Mouse (Mus musculus) heart, embryonic 14.5 days (tissue): ENCODE data around the gene Rxra. TPM values are rescaled to one million over a fixed set of nuclear protein-coding genes. Genes with fewer than 3 reads are reported as not detected.

Experiments
- ATAC-seq: fragments of 200-750 bp; cut with Nextera tagmentation; 2 replicates; pipeline ENCODE4 v1.8.0; 2017; ENCODE audit warnings: low read depth, moderate TSS enrichment; ENCODE audit not compliant: insufficient number of reproducible peaks, insufficient read depth, low FRiP score
- H3K27ac ChIP-seq, 2 experiments: fragments of 200-500 bp in 1 of 2; fragments of 300-500 bp in 1 of 2; sonication (generic) in 1 of 2; replicated peaks in 1 of 2; 2 replicates each; pipeline ENCODE4 v1.5.1; 2012 to 2014; ENCODE audit warnings: low read depth in 2 of 2, low read length in 2 of 2, control low read depth in 1 of 2, mild to moderate bottlenecking in 1 of 2, mixed read lengths in 1 of 2; ENCODE audit not compliant: control insufficient read depth in 1 of 2, insufficient read depth in 1 of 2
- H3K27me3 ChIP-seq: fragments of 300-500 bp; sonication (generic); 2 replicates; pipeline ENCODE4 v1.6.1; 2014; ENCODE audit warnings: mild to moderate bottlenecking, low read length, control low read depth; ENCODE audit not compliant: control insufficient read depth, insufficient read depth
- H3K36me3 ChIP-seq: fragments of 300-500 bp; sonication (generic); 2 replicates; pipeline ENCODE4 v1.6.1; 2014; ENCODE audit warnings: mild to moderate bottlenecking, control low read depth, low read length, mixed read lengths; ENCODE audit not compliant: control insufficient read depth, insufficient read depth
- H3K4me1 ChIP-seq, 2 experiments: fragments of 200-500 bp in 1 of 2; fragments of 300-500 bp in 1 of 2; sonication (generic) in 1 of 2; 2 replicates each; pipeline ENCODE4 v1.6.1; 2012 to 2014; ENCODE audit warnings: low read length in 2 of 2, control low read depth in 1 of 2, mixed read lengths in 1 of 2; ENCODE audit not compliant: control insufficient read depth in 2 of 2, insufficient read depth in 2 of 2
- H3K4me2 ChIP-seq: fragments of 300-500 bp; sonication (generic); 2 replicates; pipeline ENCODE4 v1.6.1; 2014; ENCODE audit warnings: mild to moderate bottlenecking, low read length
- H3K4me3 ChIP-seq, 2 experiments: fragments of 200-500 bp in 1 of 2; fragments of 300-500 bp in 1 of 2; sonication (generic) in 1 of 2; 2 replicates each; pipeline ENCODE4 v1.5.1; 2012 to 2014; ENCODE audit warnings: low read length in 2 of 2, mild to moderate bottlenecking in 2 of 2, control low read depth in 1 of 2, low read depth in 1 of 2, moderate library complexity in 1 of 2; ENCODE audit not compliant: control insufficient read depth in 1 of 2, insufficient read depth in 1 of 2
- H3K9ac ChIP-seq: fragments of 300-500 bp; sonication (generic); 2 replicates; pipeline ENCODE4 v1.6.1; 2014; ENCODE audit warnings: mild to moderate bottlenecking, low read length
- H3K9me3 ChIP-seq: fragments of 300-500 bp; sonication (generic); 2 replicates; pipeline ENCODE4 v1.6.1; 2016; ENCODE audit warnings: low read length, control low read depth; ENCODE audit not compliant: control insufficient read depth
- WGBS: fragments of 180-500 bp; shearing (Covaris S2); extraction: QIAGEN DNeasy Blood & Tissue Kit; methylation state at CpG from one replicate; pipeline ENCODE4 v1.1.7; 2014; 5-methylcytosine and 5-hydroxymethylcytosine counted together
- polyA plus RNA-seq: library from polyadenylated mRNA; unstranded; fragments of >200 nt; fragmentation: Nextera tagmentation; extraction: Ambion mirVana; gene quantifications from 2 replicates; pipeline ENCODE4 v1.2.1, GENCODE M21; 2014

The Rxra gene
- polyA plus RNA-seq, 1 experiment from 2014 or later, result 5.2 TPM

DNA sequence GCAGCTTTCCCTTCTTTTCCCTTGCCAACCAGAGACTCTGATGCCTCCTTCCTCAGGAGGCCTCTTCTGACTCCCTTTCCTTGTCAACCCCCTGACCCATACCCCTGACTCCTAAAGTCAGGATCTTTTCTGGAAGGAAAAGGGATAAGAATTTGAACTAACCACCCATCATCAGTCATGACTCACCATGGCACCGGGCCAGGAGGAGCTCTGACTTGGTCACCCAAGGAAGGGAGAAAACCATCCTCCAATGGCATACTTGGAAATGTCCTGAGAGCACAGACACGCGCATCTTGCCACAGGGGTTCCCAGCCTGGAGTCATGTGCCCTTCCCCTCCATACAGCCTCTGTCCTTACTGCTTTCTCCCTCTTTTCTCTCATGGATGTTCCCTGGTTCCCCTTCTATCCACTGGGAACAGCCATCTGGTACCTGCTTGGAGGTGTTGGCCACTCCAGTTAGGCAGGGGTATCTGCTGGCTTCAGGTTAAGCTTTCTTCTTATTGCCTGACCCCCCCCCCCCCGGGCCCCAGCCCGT is 22.7 kb upstream of the Rxra start:
- Histone ChIP-seq H3K4me2 (no peak overlapping the region), H3K27ac (no peak overlapping the region), H3K9me3 (no peaks in the 10 kb centered on the region), H3K4me1 (peaks cover 3 to 7% of the 10 kb centered on the region in 2 experiments; a peak in 2 of 4 replicates), H3K9ac (no peak overlapping the region), H3K36me3 (no peaks in the 10 kb centered on the region), H3K27me3 (0 out of 2 replicates have a peak, but pooled peaks cover 4% of the 10 kb centered on the region), H3K4me3 (no peak overlapping the region)
- WGBS, result 71% methylated on average over 5 of the region's 5 CpGs
- no peak for ATAC-seq

DNA sequence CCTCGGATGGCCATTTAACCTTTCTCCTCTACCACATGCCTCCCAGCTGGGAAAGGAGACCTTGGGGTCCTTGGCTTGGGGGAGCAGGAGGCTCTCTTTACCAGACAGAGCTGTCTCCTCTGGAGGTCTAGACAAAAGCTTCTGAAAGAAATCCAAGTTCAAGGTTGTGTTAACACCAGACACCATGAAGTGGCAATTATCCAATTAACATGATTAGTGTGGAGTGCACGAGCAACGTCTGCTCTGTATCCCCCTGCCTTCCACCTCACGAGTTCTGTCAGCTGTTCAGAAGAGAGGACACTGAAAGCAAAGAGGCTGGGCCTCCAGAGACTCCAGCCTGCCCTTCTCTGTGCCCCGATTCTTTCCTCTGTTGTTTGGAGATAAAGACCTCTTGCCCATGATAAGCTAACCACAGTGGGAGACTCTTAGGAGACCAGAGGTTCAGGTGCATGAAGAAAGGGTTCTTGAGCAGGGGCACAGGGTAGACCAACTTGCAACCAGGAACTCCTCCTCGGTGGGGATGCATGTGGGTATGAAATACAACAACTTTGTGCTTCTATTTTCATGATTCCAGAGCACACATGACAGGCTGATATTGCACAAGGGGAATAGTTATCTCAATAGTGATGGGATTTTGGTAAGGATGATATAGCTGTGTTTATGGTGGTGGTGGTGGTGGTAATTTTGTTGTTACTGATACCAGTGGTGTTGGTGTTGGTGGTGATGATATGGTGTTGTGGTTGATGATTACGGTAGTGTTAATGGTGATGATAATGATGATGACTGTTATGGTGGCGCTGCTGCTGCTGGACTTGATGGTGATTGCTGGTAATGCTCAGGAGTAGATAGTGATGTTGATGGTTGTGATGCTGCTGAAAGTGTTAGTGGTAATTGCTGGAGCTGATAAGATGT is 21.7 kb upstream of the Rxra start:
- Histone ChIP-seq H3K36me3 (no peaks in the 10 kb centered on the region), H3K4me3 (no peak overlapping the region), H3K9ac (no peak overlapping the region), H3K4me1 (peaks cover 3 to 7% of the 10 kb centered on the region in 2 experiments; a peak in 2 of 4 replicates), H3K9me3 (no peaks in the 10 kb centered on the region), H3K4me2 (no peak overlapping the region), H3K27me3 (0 out of 2 replicates have a peak, but pooled peaks cover 4% of the 10 kb centered on the region), H3K27ac (no peak overlapping the region)
- ATAC-seq, result no peak
- 52% methylated on average over 8 of the region's 8 CpGs for WGBS

DNA sequence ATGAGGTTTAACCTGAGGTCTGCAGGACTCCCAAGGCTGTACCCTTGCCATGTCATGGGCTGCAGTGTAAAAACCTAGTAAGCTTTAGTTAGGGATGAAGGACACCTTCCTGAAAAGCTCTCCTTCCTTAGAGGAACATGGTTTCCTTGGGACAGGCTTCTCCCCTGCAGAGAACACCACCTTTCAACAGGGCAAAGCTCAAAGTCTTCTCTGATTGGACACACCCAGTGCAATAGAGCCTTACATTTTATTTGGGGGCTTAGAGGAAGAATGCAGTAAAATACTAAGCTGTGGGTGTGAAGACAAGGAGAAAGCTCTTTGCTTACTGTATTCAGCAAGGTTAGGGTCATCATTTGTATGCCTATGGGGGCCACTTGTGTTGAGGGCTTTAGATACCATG is 19.7 kb upstream of the Rxra start:
- H3K4me2 ChIP-seq, result no peak overlapping the region
- no peaks in the 10 kb centered on the region for H3K36me3 ChIP-seq
- no peak overlapping the region for H3K9ac ChIP-seq
- no peak for ATAC-seq
- no peak overlapping the region for H3K4me3 ChIP-seq
- 0 out of 2 replicates have a peak, but pooled peaks cover 3% of the 10 kb centered on the region for H3K9me3 ChIP-seq
- H3K27ac ChIP-seq, result no peak overlapping the region
- H3K4me1 ChIP-seq, result peaks cover 3 to 7% of the 10 kb centered on the region in 2 experiments; a peak in 2 of 4 replicates
- H3K27me3 ChIP-seq, result 0 out of 2 replicates have a peak, but pooled peaks cover 4% of the 10 kb centered on the region

DNA sequence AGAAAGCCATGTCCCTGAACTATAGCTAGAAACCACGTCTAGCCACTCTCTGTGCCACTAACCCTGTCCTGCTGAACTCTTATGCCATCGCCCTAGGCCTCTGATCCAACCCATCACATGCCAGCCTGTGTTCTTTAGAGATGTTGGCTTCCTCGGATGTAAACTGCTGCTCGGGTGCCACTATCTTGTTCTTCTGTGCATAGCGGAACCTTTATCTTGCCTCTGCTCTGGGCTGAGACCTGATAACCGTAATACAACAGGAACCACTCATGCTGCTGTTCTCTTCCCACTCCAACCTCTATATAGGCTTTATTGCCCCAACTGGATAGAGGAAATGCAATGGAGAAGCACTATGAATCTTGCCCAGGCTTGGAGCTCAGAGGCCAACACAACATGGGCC is 11.0 kb upstream of the Rxra start:
- Histone ChIP-seq H3K9me3 (no peaks in the 10 kb centered on the region), H3K4me2 (no peak overlapping the region), H3K27ac (no peak overlapping the region), H3K4me1 (no peaks in the 10 kb centered on the region), H3K36me3 (no peaks in the 10 kb centered on the region), H3K4me3 (no peak overlapping the region), H3K9ac (no peak overlapping the region), H3K27me3 (no peaks in the 10 kb centered on the region)
- WGBS, result 43% methylated on average over 6 of the region's 6 CpGs
- ATAC-seq, result no peak

DNA sequence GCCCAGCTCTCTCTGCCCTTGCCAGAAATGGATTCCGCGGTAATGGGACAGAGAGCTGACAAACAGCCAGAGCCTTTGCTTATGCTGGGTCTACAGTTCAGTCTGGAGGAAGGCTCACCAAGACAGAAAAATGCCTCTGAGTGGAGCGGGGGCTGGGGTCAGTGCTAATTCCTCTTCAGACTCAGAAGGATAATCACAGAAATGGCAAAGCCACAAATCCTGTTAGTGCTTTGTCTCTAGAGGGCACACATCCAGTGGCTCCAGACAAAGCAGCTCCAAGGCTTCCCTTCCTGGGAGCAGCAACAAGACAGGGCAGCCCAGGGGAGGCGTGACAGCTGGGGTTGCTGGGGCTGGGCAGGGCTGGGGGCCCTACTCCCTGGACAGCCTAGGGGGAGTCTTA is 9.5 kb upstream of the Rxra start:
- H3K4me1 ChIP-seq, result peaks cover 7 to 13% of the 10 kb centered on the region in 2 experiments; a peak in 3 of 4 replicates
- H3K9ac ChIP-seq, result no peak overlapping the region
- WGBS, result 60% methylated on average over 4 of the region's 4 CpGs
- ATAC-seq, result no peak
- no peaks in the 10 kb centered on the region for H3K36me3 ChIP-seq
- H3K4me2 ChIP-seq, result no peak overlapping the region
- no peaks in the 10 kb centered on the region for H3K27me3 ChIP-seq
- H3K4me3 ChIP-seq, result no peak overlapping the region
- no peak overlapping the region for H3K27ac ChIP-seq
- H3K9me3 ChIP-seq, result no peaks in the 10 kb centered on the region

DNA sequence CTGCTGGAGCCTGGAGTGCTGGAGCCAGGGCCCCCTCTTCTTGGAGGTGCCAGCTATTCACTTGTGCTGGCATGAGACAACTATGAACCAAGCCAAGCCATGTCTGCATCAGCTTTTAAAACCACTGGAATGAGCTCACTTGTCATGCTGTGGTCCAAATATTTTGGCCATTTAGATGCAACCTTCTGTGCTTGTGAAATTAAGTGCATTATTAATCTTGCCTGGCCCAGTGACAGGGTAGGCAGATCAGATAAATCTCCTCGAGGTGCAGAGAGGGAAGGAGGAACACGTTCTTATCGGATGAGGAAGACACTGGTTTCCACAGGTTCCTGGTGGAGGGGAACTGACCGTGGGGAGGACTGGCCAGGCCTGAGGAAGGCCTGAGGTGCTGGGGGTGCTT is 8.6 kb upstream of the Rxra start:
- no peak overlapping the region for H3K9ac ChIP-seq
- no peaks in the 10 kb centered on the region for H3K9me3 ChIP-seq
- no peaks in the 10 kb centered on the region for H3K36me3 ChIP-seq
- H3K4me2 ChIP-seq, result no peak overlapping the region
- no peak overlapping the region for H3K4me3 ChIP-seq
- WGBS, result 66% methylated on average over 4 of the region's 4 CpGs
- no peaks in the 10 kb centered on the region for H3K27me3 ChIP-seq
- no peak for ATAC-seq
- peaks cover 11 to 20% of the 10 kb centered on the region in 2 experiments for H3K4me1 ChIP-seq
- H3K27ac ChIP-seq, result no peak overlapping the region

DNA sequence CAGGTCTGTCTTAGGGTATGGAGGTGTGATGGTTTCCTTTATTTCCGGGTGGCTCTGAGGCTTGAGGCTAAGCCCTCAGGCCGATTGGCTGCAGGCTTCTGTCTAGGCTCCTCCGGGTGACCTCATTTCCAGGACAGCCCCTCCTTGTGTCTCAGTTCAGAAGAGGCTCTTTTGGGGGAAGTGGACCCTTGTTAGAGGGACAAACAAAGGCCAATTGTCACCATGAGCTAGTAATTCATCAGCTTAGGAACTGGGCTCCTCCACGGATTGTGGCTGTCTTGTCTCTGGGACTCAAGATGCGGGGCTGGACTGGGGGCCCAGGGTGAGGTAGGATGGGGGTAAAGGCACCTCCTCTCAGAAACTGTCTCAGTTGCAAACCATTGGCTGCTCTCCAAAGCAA is 5.5 kb upstream of the Rxra start:
- H3K4me3 ChIP-seq, result no peak overlapping the region
- WGBS, result 66% methylated on average over 5 of the region's 5 CpGs
- H3K9ac ChIP-seq, result no peak overlapping the region
- no peak overlapping the region for H3K4me2 ChIP-seq
- no peak overlapping the region for H3K27ac ChIP-seq
- no peaks in the 10 kb centered on the region for H3K27me3 ChIP-seq
- H3K9me3 ChIP-seq, result no peaks in the 10 kb centered on the region
- no peak for ATAC-seq
- H3K4me1 ChIP-seq, result peaks cover 11 to 23% of the 10 kb centered on the region in 2 experiments
- no peaks in the 10 kb centered on the region for H3K36me3 ChIP-seq
